Mouse (Mus musculus): ENCODE measurements at regions not wholly inside any gene's neighbourhood (a gene's known extent, or its start where the extent isn't known, plus 50 kb on each side); places are given as distances from the start of the nearest gene placed in this dataset.
A peak's percentile ranks its signal among the peaks of the same experiment; 100 is the strongest.

DNA sequence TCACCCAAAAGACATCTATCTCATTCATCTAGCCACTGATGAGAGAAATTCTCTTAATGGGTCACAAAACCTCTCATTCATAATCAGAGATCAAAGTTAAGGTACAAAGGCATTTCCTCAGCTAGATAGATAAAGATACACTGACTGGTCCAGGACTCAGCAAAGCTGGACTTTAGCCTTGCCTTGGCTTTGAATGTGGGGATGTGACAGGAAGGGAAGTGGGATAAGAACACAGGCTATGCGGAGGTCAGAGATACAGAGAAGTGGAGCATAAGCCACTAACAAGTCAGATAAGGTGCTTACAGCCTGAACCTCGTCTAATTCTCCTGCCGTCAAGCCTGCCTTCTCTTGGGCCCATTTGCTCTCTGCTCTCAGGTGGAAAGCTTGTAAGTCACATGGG lies 50.0 kb upstream of the Tsc22d2 start:
- peak; percentile 14 for DNase-seq (ENCODE audit: low read depth, low spot score)
- Histone ChIP-seq H3K9me3 (replicated peaks; ENCODE audit: insufficient read depth, low read length) (no peaks in the 10 kb centered on the region), H3K79me2 (ENCODE audit: control insufficient read depth, insufficient read depth, low read length, poor library complexity) (no peaks in the 10 kb centered on the region), H3K27ac (ENCODE audit: control insufficient read depth, low read depth, low read length) (no peak overlapping the region), H3K36me3 (ENCODE audit: control insufficient read depth in 1 of 2, insufficient read depth in 2 of 2, low read length in 2 of 2) (no peaks in the 10 kb centered on the region), H3K9ac (ENCODE audit: control insufficient read depth, low read depth, low read length, poor library complexity, severe bottlenecking) (no peak overlapping the region), H3K4me1 (ENCODE audit: control insufficient read depth in 1 of 2, insufficient read depth in 2 of 2, low read length in 2 of 2) (0 out of 4 replicates have a peak, but pooled peaks cover 0 to 3% of the 10 kb centered on the region in 2 experiments), H3K4me3 (ENCODE audit: control insufficient read depth in 1 of 2, insufficient read depth in 1 of 2, low read depth in 2 of 2, low read length in 2 of 2) (0 out of 4 replicates have a peak overlapping the region, but pooled peaks of 1 of the 2 experiments have one; percentile 19), H3K27me3 (ENCODE audit: control insufficient read depth in 1 of 2, insufficient read depth in 2 of 2, low read length in 2 of 2) (peaks cover 2 to 9% of the 10 kb centered on the region in 2 experiments)
- TF ChIP-seq USF1 (IDR thresholded peaks at IDR 0.05; ENCODE audit: low read depth, low read length) (no peak), CHD2 (IDR thresholded peaks at IDR 0.05; ENCODE audit: low read length) (no peak), POLR2AphosphoS5 (IDR thresholded peaks at IDR 0.05; ENCODE audit: borderline replicate concordance, low read depth, low read length) (no peak), NELFE (IDR thresholded peaks at IDR 0.05; ENCODE audit: low read depth, low read length) (no peak), SIN3A (IDR thresholded peaks at IDR 0.05; ENCODE audit: low read length) (no peak), ETS1 (IDR thresholded peaks at IDR 0.05; ENCODE audit: low read depth, low read length) (no peak), POLR2AphosphoS2 (IDR thresholded peaks at IDR 0.05; ENCODE audit: low read length) (no peak), CHD1 (IDR thresholded peaks at IDR 0.05; ENCODE audit: low read depth, low read length) (no peak), UBTF (IDR thresholded peaks at IDR 0.05; ENCODE audit: borderline replicate concordance, insufficient read depth, low read depth, low read length) (no peak), CTCF (IDR thresholded peaks at IDR 0.05 in 2 of 3, conservative IDR thresholded peaks at IDR 0.05 in 1 of 3; ENCODE audit: control insufficient read depth in 1 of 3, insufficient read depth in 1 of 3, low read depth in 2 of 3, low read length in 3 of 3, poor library complexity in 1 of 3, severe bottlenecking in 1 of 3) (no peak), KAT2A (conservative IDR thresholded peaks at IDR 0.05; ENCODE audit: low read depth, low read length) (no peak), TCF12 (IDR thresholded peaks at IDR 0.05; ENCODE audit: low read depth, low read length) (no peak), ZKSCAN1 (IDR thresholded peaks at IDR 0.05; ENCODE audit: low read depth, low read length) (no peak), E2F4 (IDR thresholded peaks at IDR 0.05; ENCODE audit: borderline replicate concordance, low read depth, low read length) (no peak), RCOR1 (IDR thresholded peaks at IDR 0.05; ENCODE audit: low read depth, low read length) (no peak), MAZ (IDR thresholded peaks at IDR 0.05; ENCODE audit: low read depth, low read length) (no peak), SMC3 (IDR thresholded peaks at IDR 0.05; ENCODE audit: low read depth, low read length) (no peak), TBP (IDR thresholded peaks at IDR 0.05; ENCODE audit: low read depth, low read length) (no peak), TAL1 (IDR thresholded peaks at IDR 0.05; ENCODE audit: low read length) (no peak), ZNF384 (IDR thresholded peaks at IDR 0.05; ENCODE audit: low read depth, low read length) (no peak)

All from MEL (cell line).